Mouse (Mus musculus): ENCODE data around the gene Mrps26.
"Not testable (repeated sequence)": the region's sequence is repeated elsewhere in the genome, so short reads cannot be mapped to it uniquely, and the experiment has no call there.

The Mrps26 gene

GRCm38 (mm10) chr2:130576564-130576963 is 13.0 kb downstream of the Mrps26 start:
- DNase-seq (ENCODE audit: low spot score): not testable (repeated sequence)

GRCm38 (mm10) chr2:130577021-130577420 is 13.5 kb downstream of the Mrps26 start:
- no peak for DNase-seq (ENCODE audit: low spot score)

- DNase-seq (ENCODE audit: low spot score): peak; percentile 53
These were observed 14.1 kb downstream of the Mrps26 start for GRCm38 (mm10) chr2:130577632-130578031.

- DNase-seq (ENCODE audit: low spot score): peak; percentile 70
These were observed 14.6 kb downstream of the Mrps26 start for GRCm38 (mm10) chr2:130578148-130578547.

- DNase-seq (ENCODE audit: low spot score): no peak
These were observed 16.2 kb downstream of the Mrps26 start for GRCm38 (mm10) chr2:130579791-130580190.

- DNase-seq (ENCODE audit: low spot score): no peak
These were observed 17.7 kb downstream of the Mrps26 start for GRCm38 (mm10) chr2:130581201-130581600.

GRCm38 (mm10) chr2:130582552-130582951 is 19.0 kb downstream of the Mrps26 start, which contains the start of gene Avp:
Gene Avp, minus strand, starts transcription at chr2:130582554.
- no peak for DNase-seq (ENCODE audit: low spot score)

GRCm38 (mm10) chr2:130583902-130584560 is 20.5 kb downstream of the Mrps26 start:
- no peak for DNase-seq (ENCODE audit: low spot score)

- DNase-seq (ENCODE audit: low spot score): no peak
These were observed 22.5 kb downstream of the Mrps26 start for GRCm38 (mm10) chr2:130586016-130586415.

GRCm38 (mm10) chr2:130588373-130588772 is 24.8 kb downstream of the Mrps26 start:
- no peak for DNase-seq (ENCODE audit: low spot score)

GRCm38 (mm10) chr2:130589157-130589556 is 25.6 kb downstream of the Mrps26 start:
- no peak for DNase-seq (ENCODE audit: low spot score)

- no peak for DNase-seq (ENCODE audit: low spot score)
These were observed 26.2 kb downstream of the Mrps26 start for GRCm38 (mm10) chr2:130589761-130590160.

- no peak for DNase-seq (ENCODE audit: low spot score)
These were observed 27.5 kb downstream of the Mrps26 start for GRCm38 (mm10) chr2:130591016-130591415.

- no peak for DNase-seq (ENCODE audit: low spot score)
These were observed 32.1 kb downstream of the Mrps26 start for GRCm38 (mm10) chr2:130595596-130595995.

GRCm38 (mm10) chr2:130597601-130598010 is 34.1 kb downstream of the Mrps26 start:
- no peak for DNase-seq (ENCODE audit: low spot score)

GRCm38 (mm10) chr2:130598399-130598798 is 34.9 kb downstream of the Mrps26 start:
- DNase-seq (ENCODE audit: low spot score): no peak

- DNase-seq (ENCODE audit: low spot score): no peak
These were observed 38.7 kb downstream of the Mrps26 start for GRCm38 (mm10) chr2:130602195-130602594.

GRCm38 (mm10) chr2:130613091-130613490 is 49.5 kb downstream of the Mrps26 start:
- DNase-seq (ENCODE audit: low spot score): peak; percentile 18
